Mouse (Mus musculus) bone marrow macrophage, adult 2 months (primary cell): ENCODE measurements around the gene Tbc1d5.

Source experiments
- CTCF ChIP-seq: IDR thresholded peaks from 2 replicates; pipeline ENCODE4 v1.5.1; 2012; ENCODE audit warnings: low read depth, mild to moderate bottlenecking, low read length, moderate library complexity
- POLR2A ChIP-seq: IDR thresholded peaks from 2 replicates; pipeline ENCODE4 v1.6.1; 2012; ENCODE audit warnings: mild to moderate bottlenecking, low read depth, low read length, borderline replicate concordance

GRCm38 (mm10) chr17:50726265-50726664, 452.9 kb downstream of the Tbc1d5 start:
- no peak for TF ChIP-seq CTCF
- TF ChIP-seq POLR2A = no peak
